Mouse (Mus musculus) c-Kit-positive CD71-negative TER-119-negative erythroid progenitor cells, embryonic 14.5 days (primary cell): ENCODE measurements at regions not wholly inside any gene's neighbourhood (a gene's known extent, or its start where the extent isn't known, plus 50 kb on each side); places are given as distances from the start of the nearest gene placed in this dataset.
"Not testable (repeated sequence)": the region's sequence is repeated elsewhere in the genome, so short reads cannot be mapped to it uniquely, and the experiment has no call there.

Experiments used
- DNase-seq: peaks from one replicate; pipeline ENCODE4 v3.0.0-alpha.2; 2013; ENCODE audit warnings: low read depth

GRCm38 (mm10) chr3:20892916-20893430, 526.0 kb upstream of the Agtr1b start:
- no peak for DNase-seq

GRCm38 (mm10) chr3:20864241-20864640, 497.3 kb upstream of the Agtr1b start:
- no peak for DNase-seq

- no peak for DNase-seq
Measured at GRCm38 (mm10) chr3:20831038-20831437, 464.1 kb upstream of the Agtr1b start.

GRCm38 (mm10) chr3:20829391-20829790, 462.4 kb upstream of the Agtr1b start:
- no peak for DNase-seq

GRCm38 (mm10) chr3:20828811-20829210, 461.8 kb upstream of the Agtr1b start:
- DNase-seq, result no peak

- peak; percentile 5 for DNase-seq
Measured at GRCm38 (mm10) chr3:20825661-20826334, 458.8 kb upstream of the Agtr1b start.

- DNase-seq, result no peak
Measured at GRCm38 (mm10) chr3:20822226-20822625, 455.2 kb upstream of the Agtr1b start.

GRCm38 (mm10) chr3:20821712-20822111, 454.7 kb upstream of the Agtr1b start:
- no peak for DNase-seq

GRCm38 (mm10) chr3:20820047-20820446, 453.1 kb upstream of the Agtr1b start:
- no peak for DNase-seq

GRCm38 (mm10) chr3:20819586-20819985, 452.6 kb upstream of the Agtr1b start:
- no peak for DNase-seq

- no peak for DNase-seq
Measured at GRCm38 (mm10) chr3:20816613-20817012, 449.6 kb upstream of the Agtr1b start.

GRCm38 (mm10) chr3:20794256-20794655, 427.3 kb upstream of the Agtr1b start:
- DNase-seq, result no peak

- DNase-seq, result no peak
Measured at GRCm38 (mm10) chr3:20792503-20792902, 425.5 kb upstream of the Agtr1b start.

GRCm38 (mm10) chr3:20777883-20778282, 410.9 kb upstream of the Agtr1b start:
- no peak for DNase-seq

- no peak for DNase-seq
Measured at GRCm38 (mm10) chr3:20776964-20777304, 410.0 kb upstream of the Agtr1b start.

GRCm38 (mm10) chr3:20776128-20776963, 409.4 kb upstream of the Agtr1b start:
- DNase-seq, result no peak

GRCm38 (mm10) chr3:20734302-20734701, 367.3 kb upstream of the Agtr1b start:
- DNase-seq, result no peak

GRCm38 (mm10) chr3:20732005-20732404, 365.0 kb upstream of the Agtr1b start:
- no peak for DNase-seq

GRCm38 (mm10) chr3:20730481-20730880, 363.5 kb upstream of the Agtr1b start:
- DNase-seq, result no peak

- DNase-seq, result not testable (repeated sequence)
Measured at GRCm38 (mm10) chr3:20729776-20730175, 362.8 kb upstream of the Agtr1b start.

GRCm38 (mm10) chr3:20714671-20715070, 347.7 kb upstream of the Agtr1b start:
- DNase-seq, result no peak

GRCm38 (mm10) chr3:20709661-20710060, 342.7 kb upstream of the Agtr1b start:
- DNase-seq, result no peak

- no peak for DNase-seq
Measured at GRCm38 (mm10) chr3:20695322-20695859, 328.4 kb upstream of the Agtr1b start.
